Mouse (Mus musculus): ENCODE results near the gene Clcn2. TPM values are rescaled to one million over a fixed set of nuclear protein-coding genes. Genes with fewer than 3 reads are reported as not detected.

Gene Clcn2
- total and polyA plus RNA-seq, 3 experiments = 5.4 to 9.4 TPM; not detected in 1

- H3K4me3 ChIP-seq (ENCODE audit: control insufficient read depth in 1 of 2, insufficient read depth in 1 of 2, low read depth in 2 of 2, low read length in 2 of 2) = no peak overlapping the region
- H3K27me3 ChIP-seq (ENCODE audit: control insufficient read depth in 1 of 2, insufficient read depth in 2 of 2, low read length in 2 of 2) = no peaks in the 10 kb centered on the region
- H3K4me1 ChIP-seq (ENCODE audit: control insufficient read depth in 1 of 2, insufficient read depth in 2 of 2, low read length in 2 of 2) = peaks cover 0 to 8% of the 10 kb centered on the region in 2 experiments
- H3K36me3 ChIP-seq (ENCODE audit: control insufficient read depth in 1 of 2, insufficient read depth in 2 of 2, low read length in 2 of 2) = peaks cover 11 to 13% of the 10 kb centered on the region in 2 experiments
- H3K9ac ChIP-seq (ENCODE audit: control insufficient read depth, low read depth, low read length, poor library complexity, severe bottlenecking) = no peak overlapping the region
- no peak overlapping the region for H3K27ac ChIP-seq (ENCODE audit: control insufficient read depth, low read depth, low read length)
- peaks cover 23% of the 10 kb centered on the region for H3K79me2 ChIP-seq (ENCODE audit: control insufficient read depth, insufficient read depth, low read length, poor library complexity)
- peak; percentile 47 for DNase-seq (ENCODE audit: low read depth, low spot score)
- TF ChIP-seq TCF12 (IDR thresholded peaks at IDR 0.05; ENCODE audit: low read depth, low read length) = no peak
- peak in 2 of 3 experiments; percentile 8 to 28; a peak in 2 of 6 replicates for TF ChIP-seq CTCF (IDR thresholded peaks at IDR 0.05 in 2 of 3, conservative IDR thresholded peaks at IDR 0.05 in 1 of 3; ENCODE audit: control insufficient read depth in 1 of 3, insufficient read depth in 1 of 3, low read depth in 2 of 3, low read length in 3 of 3, poor library complexity in 1 of 3, severe bottlenecking in 1 of 3)
- no peaks in the 10 kb centered on the region for H3K9me3 ChIP-seq (replicated peaks; ENCODE audit: insufficient read depth, low read length)
Measured at GRCm38 (mm10) chr16:20653315-20653714, 64.2 kb downstream of the Clcn2 start.

Other genes starting within 250 kb of the Clcn2 start
- gene Eif2b5, start 218.9 kb downstream of the Clcn2 start, total RNA-seq (2012; rRNA removed) = 131 and 137 TPM in 2 replicates
- 100 to 1,000 TPM in 1 of 2 experiments, 10 to 100 TPM in 1; 91.1 to 115 TPM for gene Eif2b5, start 218.9 kb downstream of the Clcn2 start, polyA plus RNA-seq (2012; ENCODE audit: insufficient read depth in 1 of 2, insufficient read length in 2 of 2, low read depth in 1 of 2, low replicate concordance in 2 of 2, missing spikeins in 1 of 2)
- gene Dvl3, start 200.8 kb downstream of the Clcn2 start, total RNA-seq (2012; rRNA removed) = 4.0 and 4.1 TPM in 2 replicates
- 10 to 100 TPM in 1 of 2 experiments, not detected in 1; 20.5 TPM for gene Dvl3, start 200.8 kb downstream of the Clcn2 start, polyA plus RNA-seq (2012; ENCODE audit: insufficient read depth in 1 of 2, insufficient read length in 2 of 2, low read depth in 1 of 2, low replicate concordance in 2 of 2, missing spikeins in 1 of 2)
- gene Ap2m1, start 182.3 kb downstream of the Clcn2 start, total RNA-seq (2012; rRNA removed) = 185 and 199 TPM in 2 replicates
- gene Ap2m1, start 182.3 kb downstream of the Clcn2 start, polyA plus RNA-seq (2012; ENCODE audit: insufficient read depth in 1 of 2, insufficient read length in 2 of 2, low read depth in 1 of 2, low replicate concordance in 2 of 2, missing spikeins in 1 of 2) = 1,000 to 10,000 TPM in 1 of 2 experiments, 100 to 1,000 TPM in 1; 312 to 1,810 TPM
- 42.0 and 46.5 TPM in 2 replicates for gene Abcf3, start 169.2 kb downstream of the Clcn2 start, total RNA-seq (2012; rRNA removed)
- gene Abcf3, start 169.2 kb downstream of the Clcn2 start, polyA plus RNA-seq (2012; ENCODE audit: insufficient read depth in 1 of 2, insufficient read length in 2 of 2, low read depth in 1 of 2, low replicate concordance in 2 of 2, missing spikeins in 1 of 2) = 10 to 100 TPM in 1 of 2 experiments, not detected in 1; 79.6 TPM
- 0.07 and 0.15 TPM in 2 replicates for gene Vwa5b2, start 128.3 kb downstream of the Clcn2 start, total RNA-seq (2012; rRNA removed)
- gene Vwa5b2, start 128.3 kb downstream of the Clcn2 start, polyA plus RNA-seq (2012; ENCODE audit: insufficient read depth in 1 of 2, insufficient read length in 2 of 2, low read depth in 1 of 2, low replicate concordance in 2 of 2, missing spikeins in 1 of 2) = under 1 TPM in 1 of 2 experiments, not detected in 1; 0.33 TPM
- 38.6 and 52.2 TPM in 2 replicates for gene Eef1akmt4, start 106.2 kb downstream of the Clcn2 start, total RNA-seq (2012; rRNA removed)
- 10 to 100 TPM in 1 of 2 experiments, not detected in 1; 37.1 TPM for gene Eef1akmt4, start 106.2 kb downstream of the Clcn2 start, polyA plus RNA-seq (2012; ENCODE audit: insufficient read depth in 1 of 2, insufficient read length in 2 of 2, low read depth in 1 of 2, low replicate concordance in 2 of 2, missing spikeins in 1 of 2)
- gene Gm49333, start 106.1 kb downstream of the Clcn2 start, total RNA-seq (2012; rRNA removed) = not detected in 2 replicates
- gene Gm49333, start 106.1 kb downstream of the Clcn2 start, polyA plus RNA-seq (2012; ENCODE audit: insufficient read depth in 1 of 2, insufficient read length in 2 of 2, low read depth in 1 of 2, low replicate concordance in 2 of 2, missing spikeins in 1 of 2) = not detected
- gene Alg3, start 106.0 kb downstream of the Clcn2 start, total RNA-seq (2012; rRNA removed) = 22.2 and 25.6 TPM in 2 replicates
- 100 to 1,000 TPM in 1 of 2 experiments, 10 to 100 TPM in 1; 67.6 to 218 TPM for gene Alg3, start 106.0 kb downstream of the Clcn2 start, polyA plus RNA-seq (2012; ENCODE audit: insufficient read depth in 1 of 2, insufficient read length in 2 of 2, low read depth in 1 of 2, low replicate concordance in 2 of 2, missing spikeins in 1 of 2)
- 0.23 and 0.65 TPM in 2 replicates for gene Camk2n2, start 96.5 kb downstream of the Clcn2 start, total RNA-seq (2012; rRNA removed)
- gene Camk2n2, start 96.5 kb downstream of the Clcn2 start, polyA plus RNA-seq (2012; ENCODE audit: insufficient read depth in 1 of 2, insufficient read length in 2 of 2, low read depth in 1 of 2, low replicate concordance in 2 of 2, missing spikeins in 1 of 2) = 1 to 10 TPM in 1 of 2 experiments, not detected in 1; 4.3 TPM
- 4.9 and 5.0 TPM in 2 replicates for gene Ece2, start 87.9 kb downstream of the Clcn2 start, total RNA-seq (2012; rRNA removed)
- gene Ece2, start 87.9 kb downstream of the Clcn2 start, polyA plus RNA-seq (2012; ENCODE audit: insufficient read depth in 1 of 2, insufficient read length in 2 of 2, low read depth in 1 of 2, low replicate concordance in 2 of 2, missing spikeins in 1 of 2) = 1 to 10 TPM in 1 of 2 experiments, not detected in 1; 7.4 TPM
- gene Psmd2, start 66.1 kb downstream of the Clcn2 start, total RNA-seq (2012; rRNA removed) = 262 and 323 TPM in 2 replicates
- gene Psmd2, start 66.1 kb downstream of the Clcn2 start, polyA plus RNA-seq (2012; ENCODE audit: insufficient read depth in 1 of 2, insufficient read length in 2 of 2, low read depth in 1 of 2, low replicate concordance in 2 of 2, missing spikeins in 1 of 2) = 100 to 1,000 TPM in 1 of 2 experiments, 10 to 100 TPM in 1; 81.9 to 432 TPM
- 409 and 425 TPM in 2 replicates for gene Eif4g1, start 49.4 kb downstream of the Clcn2 start, total RNA-seq (2012; rRNA removed)
- 100 to 1,000 TPM; 327 to 436 TPM for gene Eif4g1, start 49.4 kb downstream of the Clcn2 start, polyA plus RNA-seq (2012; ENCODE audit: insufficient read depth in 1 of 2, insufficient read length in 2 of 2, low read depth in 1 of 2, low replicate concordance in 2 of 2, missing spikeins in 1 of 2)
- gene Fam131a, start 24.5 kb downstream of the Clcn2 start, total RNA-seq (2012; rRNA removed) = not detected in 2 replicates
- not detected for gene Fam131a, start 24.5 kb downstream of the Clcn2 start, polyA plus RNA-seq (2012; ENCODE audit: insufficient read depth in 1 of 2, insufficient read length in 2 of 2, low read depth in 1 of 2, low replicate concordance in 2 of 2, missing spikeins in 1 of 2)
- gene Polr2h, start 81 bp downstream of the Clcn2 start, total RNA-seq (2012; rRNA removed) = 174 and 180 TPM in 2 replicates
- 10 to 100 TPM in 1 of 2 experiments, not detected in 1; 95.4 TPM for gene Polr2h, start 81 bp downstream of the Clcn2 start, polyA plus RNA-seq (2012; ENCODE audit: insufficient read depth in 1 of 2, insufficient read length in 2 of 2, low read depth in 1 of 2, low replicate concordance in 2 of 2, missing spikeins in 1 of 2)
- not detected in 2 replicates for gene Chrd, start 15.4 kb upstream of the Clcn2 start, total RNA-seq (2012; rRNA removed)
- gene Chrd, start 15.4 kb upstream of the Clcn2 start, polyA plus RNA-seq (2012; ENCODE audit: insufficient read depth in 1 of 2, insufficient read length in 2 of 2, low read depth in 1 of 2, low replicate concordance in 2 of 2, missing spikeins in 1 of 2) = not detected
- not detected in 2 replicates for gene Thpo, start 16.8 kb upstream of the Clcn2 start, total RNA-seq (2012; rRNA removed)
- not detected for gene Thpo, start 16.8 kb upstream of the Clcn2 start, polyA plus RNA-seq (2012; ENCODE audit: insufficient read depth in 1 of 2, insufficient read length in 2 of 2, low read depth in 1 of 2, low replicate concordance in 2 of 2, missing spikeins in 1 of 2)

Measured in MEL (cell line).